Mouse (Mus musculus) heart, embryonic 16.5 days (tissue): ENCODE measurements around the gene Ano1. TPM values are rescaled to one million over a fixed set of nuclear protein-coding genes. Genes with fewer than 3 reads are reported as not detected.

Source experiments
- ATAC-seq: fragments of 200-750 bp; cut with Nextera tagmentation; replicated peaks from 2 replicates; pipeline ENCODE4 v1.8.0; 2017; ENCODE audit warnings: moderate number of reproducible peaks; ENCODE audit not compliant: insufficient read depth, low FRiP score; ENCODE audit errors: extremely low read depth
- H3K27ac ChIP-seq: fragments of 300-500 bp; sonication (generic); 2 replicates; pipeline ENCODE4 v1.5.1; 2014; ENCODE audit warnings: mild to moderate bottlenecking, low read length, control low read depth, moderate library complexity
- H3K27me3 ChIP-seq: fragments of 300-500 bp; sonication (generic); 2 replicates; pipeline ENCODE4 v1.6.1; 2014; ENCODE audit warnings: low read length, mixed read lengths; ENCODE audit not compliant: control insufficient read depth, insufficient read depth
- H3K36me3 ChIP-seq: fragments of 300-500 bp; sonication (generic); 2 replicates; pipeline ENCODE4 v1.6.1; 2014; ENCODE audit not compliant: control insufficient read depth, insufficient read depth
- H3K4me1 ChIP-seq: fragments of 300-500 bp; sonication (generic); 2 replicates; pipeline ENCODE4 v1.6.1; 2014; ENCODE audit warnings: low read length, mixed read lengths; ENCODE audit not compliant: control insufficient read depth, insufficient read depth
- H3K4me2 ChIP-seq: fragments of 300-500 bp; sonication (generic); 2 replicates; pipeline ENCODE4 v1.6.1; 2014; ENCODE audit warnings: low read depth, mild to moderate bottlenecking, control low read depth, low read length
- H3K4me3 ChIP-seq: fragments of 300-500 bp; sonication (generic); 2 replicates; pipeline ENCODE4 v1.5.1; 2014; ENCODE audit warnings: mild to moderate bottlenecking, control low read depth, low read length
- H3K9ac ChIP-seq: fragments of 300-500 bp; sonication (generic); 2 replicates; pipeline ENCODE4 v1.6.1; 2014; ENCODE audit warnings: low read length, control low read depth
- H3K9me3 ChIP-seq: fragments of 300-500 bp; sonication (generic); replicated peaks from 2 replicates; pipeline ENCODE4 v1.6.1; 2016; ENCODE audit warnings: low read length; ENCODE audit not compliant: control insufficient read depth
- WGBS: fragments of 180-500 bp; shearing (Covaris S2); extraction: QIAGEN DNeasy Blood & Tissue Kit; methylation state at CpG from one replicate; pipeline ENCODE4 v1.1.7; 2014; 5-methylcytosine and 5-hydroxymethylcytosine counted together
- polyA plus RNA-seq: library from polyadenylated mRNA; unstranded; fragments of >200 nt; fragmentation: Nextera tagmentation; extraction: Ambion mirVana; gene quantifications from 2 replicates; pipeline ENCODE4 v1.2.1, GENCODE M21; 2015

Gene Ano1
- polyA plus RNA-seq, 1 experiment from 2014 or later, result 7.3 TPM

- H3K4me2 ChIP-seq, result no peak overlapping the region
- WGBS, result 57% methylated on average over 13 of the region's 13 CpGs
- H3K36me3 ChIP-seq, result no peaks in the 10 kb centered on the region
- no peak for ATAC-seq
- H3K27ac ChIP-seq, result no peak overlapping the region
- H3K4me1 ChIP-seq, result no peaks in the 10 kb centered on the region
- H3K9me3 ChIP-seq, result no peaks in the 10 kb centered on the region
- no peak overlapping the region for H3K9ac ChIP-seq
- no peaks in the 10 kb centered on the region for H3K27me3 ChIP-seq
- H3K4me3 ChIP-seq, result no peak overlapping the region
Measured at GRCm38 (mm10) chr7:144627606-144628333, 124.0 kb downstream of the Ano1 start.

- H3K27ac ChIP-seq, result no peak overlapping the region
- no peak overlapping the region for H3K9ac ChIP-seq
- H3K9me3 ChIP-seq, result no peaks in the 10 kb centered on the region; the same call in 1 of the 2 replicates
- ATAC-seq, result no peak
- 70% methylated on average over 2 of the region's 2 CpGs for WGBS
- H3K4me2 ChIP-seq, result no peak overlapping the region
- no peaks in the 10 kb centered on the region for H3K27me3 ChIP-seq
- no peak overlapping the region for H3K4me3 ChIP-seq
- H3K36me3 ChIP-seq, result no peaks in the 10 kb centered on the region
- no peaks in the 10 kb centered on the region for H3K4me1 ChIP-seq
Measured at GRCm38 (mm10) chr7:144626042-144626441, 125.7 kb downstream of the Ano1 start.

GRCm38 (mm10) chr7:144620721-144621681 is 130.8 kb downstream of the Ano1 start:
- Histone ChIP-seq H3K27me3 (no peaks in the 10 kb centered on the region), H3K4me2 (no peak overlapping the region), H3K4me3 (no peak overlapping the region), H3K4me1 (no peaks in the 10 kb centered on the region), H3K9me3 (no peaks in the 10 kb centered on the region; the same call in 1 of the 2 replicates), H3K9ac (no peak overlapping the region), H3K27ac (no peak overlapping the region), H3K36me3 (no peaks in the 10 kb centered on the region)
- ATAC-seq, result no peak
- 70% methylated on average over 22 of the region's 22 CpGs for WGBS

GRCm38 (mm10) chr7:144620315-144620714 is 131.5 kb downstream of the Ano1 start:
- ATAC-seq, result no peak
- Histone ChIP-seq H3K36me3 (no peaks in the 10 kb centered on the region), H3K4me3 (no peak overlapping the region), H3K4me1 (peaks cover 4% of the 10 kb centered on the region; the same call in 1 of the 2 replicates), H3K27ac (no peak overlapping the region), H3K9ac (no peak overlapping the region), H3K4me2 (no peak overlapping the region), H3K27me3 (no peaks in the 10 kb centered on the region), H3K9me3 (no peaks in the 10 kb centered on the region; the same call in 1 of the 2 replicates)

- Histone ChIP-seq H3K4me1 (peaks cover 7% of the 10 kb centered on the region; the same call in 1 of the 2 replicates), H3K4me2 (no peak overlapping the region), H3K9me3 (no peaks in the 10 kb centered on the region), H3K36me3 (no peaks in the 10 kb centered on the region), H3K27me3 (no peaks in the 10 kb centered on the region), H3K27ac (no peak overlapping the region), H3K9ac (no peak overlapping the region), H3K4me3 (no peak overlapping the region)
- ATAC-seq, result peak; percentile 52
- WGBS, result 40% methylated on average over 6 of the region's 6 CpGs
Measured at GRCm38 (mm10) chr7:144615343-144615742, 136.4 kb downstream of the Ano1 start.

GRCm38 (mm10) chr7:144612829-144613228 is 138.9 kb downstream of the Ano1 start:
- WGBS, result 70% methylated on average over 4 of the region's 4 CpGs
- no peak overlapping the region for H3K4me3 ChIP-seq
- no peak overlapping the region for H3K4me2 ChIP-seq
- no peak overlapping the region for H3K27ac ChIP-seq
- no peaks in the 10 kb centered on the region for H3K27me3 ChIP-seq
- H3K9me3 ChIP-seq, result no peaks in the 10 kb centered on the region
- H3K9ac ChIP-seq, result no peak overlapping the region
- H3K4me1 ChIP-seq, result peaks cover 7% of the 10 kb centered on the region; the same call in 1 of the 2 replicates
- H3K36me3 ChIP-seq, result no peaks in the 10 kb centered on the region
- no peak; the same call in 1 of the 2 replicates for ATAC-seq

GRCm38 (mm10) chr7:144612351-144612750 is 139.4 kb downstream of the Ano1 start:
- Histone ChIP-seq H3K9ac (no peak overlapping the region), H3K9me3 (no peaks in the 10 kb centered on the region), H3K27me3 (no peaks in the 10 kb centered on the region), H3K4me2 (no peak overlapping the region), H3K4me3 (no peak overlapping the region), H3K27ac (no peak overlapping the region), H3K36me3 (no peaks in the 10 kb centered on the region), H3K4me1 (peaks cover 7% of the 10 kb centered on the region; the same call in 1 of the 2 replicates)
- no peak for ATAC-seq
- WGBS, result 56% methylated on average over 4 of the region's 4 CpGs

GRCm38 (mm10) chr7:144611595-144611994 is 140.2 kb downstream of the Ano1 start:
- no peak for ATAC-seq
- no peak overlapping the region for H3K9ac ChIP-seq
- WGBS, result 84% methylated on average over 16 of the region's 16 CpGs
- no peaks in the 10 kb centered on the region for H3K9me3 ChIP-seq
- H3K36me3 ChIP-seq, result no peaks in the 10 kb centered on the region
- peaks cover 7% of the 10 kb centered on the region; the same call in 1 of the 2 replicates for H3K4me1 ChIP-seq
- H3K4me3 ChIP-seq, result no peak overlapping the region
- no peak overlapping the region for H3K27ac ChIP-seq
- no peak overlapping the region for H3K4me2 ChIP-seq
- H3K27me3 ChIP-seq, result no peaks in the 10 kb centered on the region

GRCm38 (mm10) chr7:144609568-144609967 is 142.2 kb downstream of the Ano1 start:
- H3K27ac ChIP-seq, result no peak overlapping the region
- peaks cover 7% of the 10 kb centered on the region for H3K4me1 ChIP-seq
- H3K4me2 ChIP-seq, result no peak overlapping the region
- no peaks in the 10 kb centered on the region for H3K36me3 ChIP-seq
- no peaks in the 10 kb centered on the region for H3K9me3 ChIP-seq
- no peak for ATAC-seq
- WGBS, result 71% methylated on average over 7 of the region's 7 CpGs
- no peak overlapping the region for H3K9ac ChIP-seq
- no peak overlapping the region for H3K4me3 ChIP-seq
- no peaks in the 10 kb centered on the region for H3K27me3 ChIP-seq
